Mouse (Mus musculus): ENCODE measurements around the gene Ldhc.

DNA sequence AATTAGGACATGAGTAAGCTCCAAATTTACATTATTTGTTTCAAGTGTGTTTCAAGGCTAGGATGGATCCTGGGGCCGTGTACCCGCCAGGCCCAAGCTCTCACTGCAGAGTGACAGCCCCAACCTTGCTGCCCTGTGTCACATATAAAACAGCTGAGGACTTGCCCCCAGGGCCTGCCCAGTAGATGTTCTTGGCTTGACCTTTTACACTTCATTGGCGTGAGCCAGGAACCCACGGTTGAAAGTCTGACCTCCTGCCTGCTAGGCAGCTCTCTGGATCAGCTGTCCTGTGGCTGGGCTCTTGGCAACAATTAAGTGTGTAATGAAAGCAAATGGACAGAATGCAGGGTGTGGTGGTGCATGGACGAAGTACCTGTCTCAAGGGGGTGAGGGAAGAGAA, 11.7 kb upstream of the Ldhc start:
- TF ChIP-seq TAL1 (IDR thresholded peaks at IDR 0.05; ENCODE audit: low read length) = no peak
- TF ChIP-seq GATA1 (IDR thresholded peaks at IDR 0.05; ENCODE audit: low read length) = no peak

All from erythroblast, embryonic 14.5 days (primary cell).